Mouse (Mus musculus) hindlimb bud, embryonic 11.5 days (tissue): ENCODE measurements around the gene Aar2.
"Not testable (repeated sequence)": the region's sequence is repeated elsewhere in the genome, so short reads cannot be mapped to it uniquely, and the experiment has no call there.

Source experiments
- DNase-seq: peaks from one replicate; pipeline ENCODE4 v3.0.0-alpha.2; 2012; ENCODE audit warnings: low read depth, low spot score; ENCODE audit errors: extremely low spot score

Gene Aar2

GRCm38 (mm10) chr2:156547123-156547891 is at the start of gene Aar2:
Gene Aar2, plus strand, starts transcription at chr2:156547584.
- peak; percentile 63 for DNase-seq

- DNase-seq, result peak; percentile 44
Observed at GRCm38 (mm10) chr2:156497915-156498314, 49.5 kb upstream of the Aar2 start.

- no peak for DNase-seq
Observed at GRCm38 (mm10) chr2:156501025-156501424, 46.4 kb upstream of the Aar2 start.

- no peak for DNase-seq
Observed at GRCm38 (mm10) chr2:156505533-156505932, 41.9 kb upstream of the Aar2 start.

- DNase-seq, result no peak
Observed at GRCm38 (mm10) chr2:156512028-156512427, 35.4 kb upstream of the Aar2 start.

- DNase-seq, result no peak
Observed at GRCm38 (mm10) chr2:156512561-156512960, 34.8 kb upstream of the Aar2 start.

- DNase-seq, result no peak
Observed at GRCm38 (mm10) chr2:156515102-156515501, 32.3 kb upstream of the Aar2 start.

GRCm38 (mm10) chr2:156515565-156516185 is 31.7 kb upstream of the Aar2 start:
- DNase-seq, result peak; percentile 20

GRCm38 (mm10) chr2:156516678-156517077 is 30.7 kb upstream of the Aar2 start:
- not testable (repeated sequence) for DNase-seq

- DNase-seq, result no peak
Observed at GRCm38 (mm10) chr2:156518306-156518705, 29.1 kb upstream of the Aar2 start.

- no peak for DNase-seq
Observed at GRCm38 (mm10) chr2:156519584-156519983, 27.8 kb upstream of the Aar2 start.

GRCm38 (mm10) chr2:156522994-156523393 is 24.4 kb upstream of the Aar2 start:
- no peak for DNase-seq

GRCm38 (mm10) chr2:156524078-156524477 is 23.3 kb upstream of the Aar2 start:
- DNase-seq, result no peak

GRCm38 (mm10) chr2:156529726-156530125 is 17.7 kb upstream of the Aar2 start:
- DNase-seq, result peak; percentile 22

GRCm38 (mm10) chr2:156533160-156533559 is 14.2 kb upstream of the Aar2 start:
- no peak for DNase-seq

GRCm38 (mm10) chr2:156538817-156539555 is 8.4 kb upstream of the Aar2 start:
- no peak for DNase-seq

- no peak for DNase-seq
Observed at GRCm38 (mm10) chr2:156540991-156541390, 6.4 kb upstream of the Aar2 start.

GRCm38 (mm10) chr2:156542410-156542809 is 5.0 kb upstream of the Aar2 start:
- DNase-seq, result no peak

GRCm38 (mm10) chr2:156543804-156544203 is 3.6 kb upstream of the Aar2 start:
- DNase-seq, result no peak

GRCm38 (mm10) chr2:156552421-156552820 is 5.0 kb downstream of the Aar2 start:
- no peak for DNase-seq

- DNase-seq, result no peak
Observed at GRCm38 (mm10) chr2:156561808-156562207, 14.4 kb downstream of the Aar2 start.

- DNase-seq, result no peak
Observed at GRCm38 (mm10) chr2:156563557-156563956, 16.2 kb downstream of the Aar2 start.
